ENCODE assay signal across 19 mouse cellular contexts in the genomic region with DNA sequence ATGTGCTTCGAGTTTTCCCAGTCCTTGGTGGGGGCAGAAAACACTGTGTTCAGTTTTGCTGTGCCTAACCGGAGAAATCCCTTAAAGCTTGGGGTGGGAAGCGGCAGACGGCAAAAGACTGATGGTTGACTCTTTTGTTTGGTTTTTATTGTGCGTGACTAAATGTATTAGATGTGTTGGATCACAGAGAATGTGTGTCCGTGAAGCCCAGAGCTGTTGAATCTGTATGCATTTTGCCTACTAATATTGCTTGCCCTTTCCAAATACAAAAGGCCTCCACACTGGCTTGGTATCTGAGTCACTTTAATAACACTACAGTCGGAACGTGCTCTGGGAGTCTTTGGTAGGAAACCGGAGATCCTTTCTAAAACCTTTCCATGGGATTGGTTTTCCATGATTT.
DNase-seq lines count a peak whose midpoint lies in the region; ATAC-seq and TF ChIP-seq lines count a peak whose summit lies in the region.
"Had no signal": no experiment of that assay in that cellular context is flagged by ENCODE, and none has a peak within 500 bp of the region (broad histone marks: within the 10 kb centered on the region; RNA-seq: fewer than 3 reads in every experiment).

No protein-coding gene starts in this region.

- H3K9ac ChIP-seq in forebrain, postnatal 0 days = no peak overlapping the region
- no peak overlapping the region for H3K9ac ChIP-seq in forebrain, embryonic 15.5 days (replicated peaks)
- no peak overlapping the region for H3K9ac ChIP-seq in midbrain, embryonic 12.5 days (replicated peaks)
- 0 out of 2 replicates have a peak overlapping the region, but pooled peaks have one; percentile 31 for H3K9ac ChIP-seq in neural tube, embryonic 13.5 days
- no peak overlapping the region for H3K9ac ChIP-seq in kidney, embryonic 14.5 days (ENCODE audit: low read depth, low read length)
- H3K9ac ChIP-seq: embryonic facial prominence, embryonic 13.5 days; liver, embryonic 12.5 days; lung, embryonic 14.5 days had no signal

- H3K4me1 ChIP-seq in forebrain, postnatal 0 days (ENCODE audit: insufficient read depth) = no peaks in the 10 kb centered on the region; the same call in 1 of the 2 replicates
- peaks cover 14% of the 10 kb centered on the region for H3K4me1 ChIP-seq in forebrain, embryonic 15.5 days
- peaks cover 26% of the 10 kb centered on the region for H3K4me1 ChIP-seq in midbrain, embryonic 12.5 days
- H3K4me1 ChIP-seq in neural tube, embryonic 13.5 days (replicated peaks) = peaks cover 32% of the 10 kb centered on the region
- H3K4me1 ChIP-seq in kidney, embryonic 14.5 days (ENCODE audit: control insufficient read depth, insufficient read depth, low read length) = no peaks in the 10 kb centered on the region
- H3K4me1 ChIP-seq: liver, embryonic 12.5 days had no signal

- H3K27ac ChIP-seq in forebrain, postnatal 0 days (ENCODE audit: low read depth, low read length) = no peak overlapping the region
- no peak overlapping the region for H3K27ac ChIP-seq in forebrain, embryonic 15.5 days (replicated peaks)
- peak overlapping the region; percentile 80 for H3K27ac ChIP-seq in midbrain, embryonic 12.5 days (replicated peaks)
- H3K27ac ChIP-seq in neural tube, embryonic 13.5 days (replicated peaks) = peak overlapping the region; percentile 89
- no peak overlapping the region for H3K27ac ChIP-seq in kidney, embryonic 14.5 days (ENCODE audit: low read depth, low read length)
- H3K27ac ChIP-seq: embryonic facial prominence, embryonic 13.5 days; liver, embryonic 12.5 days had no signal

- H3K36me3 ChIP-seq in forebrain, postnatal 0 days (ENCODE audit: insufficient read depth) = no peaks in the 10 kb centered on the region
- H3K36me3 ChIP-seq in forebrain, embryonic 15.5 days = no peaks in the 10 kb centered on the region
- H3K36me3 ChIP-seq in midbrain, embryonic 12.5 days = no peaks in the 10 kb centered on the region
- no peaks in the 10 kb centered on the region for H3K36me3 ChIP-seq in neural tube, embryonic 13.5 days
- H3K36me3 ChIP-seq in kidney, embryonic 14.5 days (ENCODE audit: control insufficient read depth, insufficient read depth, low read length) = no peaks in the 10 kb centered on the region
- H3K36me3 ChIP-seq: embryonic facial prominence, embryonic 13.5 days; forebrain, embryonic 10.5 days; liver, embryonic 12.5 days had no signal

- no peaks in the 10 kb centered on the region for H3K27me3 ChIP-seq in forebrain, postnatal 0 days (ENCODE audit: insufficient read depth, low read length)
- H3K27me3 ChIP-seq in forebrain, embryonic 15.5 days = no peaks in the 10 kb centered on the region
- peaks cover 5% of the 10 kb centered on the region; the same call in 1 of the 2 replicates for H3K27me3 ChIP-seq in midbrain, embryonic 12.5 days
- no peaks in the 10 kb centered on the region for H3K27me3 ChIP-seq in neural tube, embryonic 13.5 days
- no peaks in the 10 kb centered on the region for H3K27me3 ChIP-seq in kidney, embryonic 14.5 days (ENCODE audit: control insufficient read depth, insufficient read depth, low read length)
- H3K27me3 ChIP-seq: embryonic facial prominence, embryonic 13.5 days; liver, embryonic 12.5 days had no signal

- H3K4me3 ChIP-seq in forebrain, postnatal 0 days (ENCODE audit: low read depth, low read length) = no peak overlapping the region
- no peak overlapping the region for H3K4me3 ChIP-seq in forebrain, embryonic 15.5 days
- H3K4me3 ChIP-seq in midbrain, embryonic 12.5 days = no peak overlapping the region
- H3K4me3 ChIP-seq in neural tube, embryonic 13.5 days = no peak overlapping the region
- no peak overlapping the region for H3K4me3 ChIP-seq in kidney, embryonic 14.5 days (ENCODE audit: low read length)
- H3K4me3 ChIP-seq: embryonic facial prominence, embryonic 13.5 days; liver, embryonic 12.5 days; myocyte had no signal

- ATAC-seq in forebrain, postnatal 0 days = no peak
- no peak for ATAC-seq in forebrain, embryonic 15.5 days (replicated peaks)
- peak; percentile 49; the same call in 1 of the 2 replicates for ATAC-seq in midbrain, embryonic 12.5 days (ENCODE audit: low FRiP score, low read depth)
- ATAC-seq in neural tube, embryonic 13.5 days (ENCODE audit: low read depth) = peak; percentile 58
- no peak for ATAC-seq in kidney, embryonic 14.5 days (ENCODE audit: low FRiP score, low TSS enrichment)
- ATAC-seq: liver, embryonic 12.5 days had no signal

- TF ChIP-seq CTCF in forebrain, postnatal 0 days (IDR thresholded peaks at IDR 0.05; ENCODE audit: low read depth) = no peak

- DNase-seq in forebrain, postnatal 0 days = peak; percentile 12
- DNase-seq in embryo, embryonic 11.5 days (ENCODE audit: low read depth, low spot score) = peak; percentile 9
- DNase-seq in thymus, postnatal 25 days = no peak
- DNase-seq in ovary, postnatal 10 days (ENCODE audit: low spot score) = no peak
- DNase-seq: cerebellum, postnatal 10 days; gastrocnemius, postnatal 10 days; heart, adult 18-20 months; kidney, adult 18-20 months; kidney, postnatal 36 days; left cerebral cortex, postnatal 4 days; lung, embryonic 14.5 days had no signal

- no peak overlapping the region for H3K4me2 ChIP-seq in forebrain, postnatal 0 days (ENCODE audit: low read depth)
- H3K4me2 ChIP-seq in forebrain, embryonic 15.5 days (replicated peaks) = no peak overlapping the region
- H3K4me2 ChIP-seq in midbrain, embryonic 12.5 days (replicated peaks) = no peak overlapping the region
- 0 out of 2 replicates have a peak overlapping the region, but pooled peaks have one; percentile 53 for H3K4me2 ChIP-seq in neural tube, embryonic 13.5 days
- no peak overlapping the region for H3K4me2 ChIP-seq in kidney, embryonic 14.5 days (replicated peaks; ENCODE audit: low read depth, low read length)
- H3K4me2 ChIP-seq: liver, embryonic 12.5 days had no signal

- H3K9me3 ChIP-seq in forebrain, postnatal 0 days (ENCODE audit: low read length) = no peaks in the 10 kb centered on the region
- H3K9me3 ChIP-seq in forebrain, embryonic 15.5 days = no peaks in the 10 kb centered on the region
- H3K9me3 ChIP-seq in midbrain, embryonic 12.5 days = peaks cover 4% of the 10 kb centered on the region; the same call in 1 of the 2 replicates
- peaks cover 4% of the 10 kb centered on the region; the same call in 1 of the 2 replicates for H3K9me3 ChIP-seq in neural tube, embryonic 13.5 days
- H3K9me3 ChIP-seq in kidney, embryonic 14.5 days (ENCODE audit: control insufficient read depth, low read length) = peaks cover 3% of the 10 kb centered on the region; the same call in 1 of the 2 replicates
- H3K9me3 ChIP-seq: embryonic facial prominence, embryonic 13.5 days; liver, embryonic 12.5 days had no signal

- WGBS in forebrain, postnatal 0 days = 35% methylated on average over 9 of the region's 9 CpGs
- WGBS in forebrain, embryonic 15.5 days = 27% methylated on average over 9 of the region's 9 CpGs
- 20% methylated on average over 9 of the region's 9 CpGs for WGBS in midbrain, embryonic 12.5 days
- 11% methylated on average over 9 of the region's 9 CpGs for WGBS in neural tube, embryonic 13.5 days
- WGBS in kidney, embryonic 14.5 days = 50% methylated on average over 9 of the region's 9 CpGs

Comparison
In these comparisons a context has a peak if more than half of its experiments do, and no peak if none do; other contexts are left out.
1. ATAC-seq: peak in midbrain, embryonic 12.5 days (single experiment) and neural tube, embryonic 13.5 days (single experiment); none in forebrain, postnatal 0 days (single experiment), forebrain, embryonic 15.5 days (single experiment) and kidney, embryonic 14.5 days (single experiment).
2. DNase-seq: peak in forebrain, postnatal 0 days (single experiment) and embryo, embryonic 11.5 days (single experiment); none in thymus, postnatal 25 days (single experiment) and ovary, postnatal 10 days (single experiment).
3. H3K27ac ChIP-seq: peak in midbrain, embryonic 12.5 days (single experiment) and neural tube, embryonic 13.5 days (single experiment); none in forebrain, postnatal 0 days (single experiment), forebrain, embryonic 15.5 days (single experiment) and kidney, embryonic 14.5 days (single experiment).